Mouse (Mus musculus) MEL (cell line): ENCODE measurements around the gene Cers6. TPM values are rescaled to one million over a fixed set of nuclear protein-coding genes. Genes with fewer than 3 reads are reported as not detected.

Experiments
- DNase-seq: peaks from one replicate; pipeline ENCODE4 v3.0.0; 2011; ENCODE audit warnings: low read depth, low spot score
- H3K27ac ChIP-seq: 2 replicates; pipeline ENCODE4 v1.5.1; 2012; ENCODE audit warnings: low read depth, mild to moderate bottlenecking, control low read depth, low read length, moderate library complexity; ENCODE audit not compliant: control insufficient read depth
- H3K27me3 ChIP-seq, 2 experiments: fragments of 150-350 bp in 1 of 2; sonication (generic) in 1 of 2; 2 replicates each; pipeline ENCODE4 v1.6.1; 2012; ENCODE audit warnings: low read length in 2 of 2, mild to moderate bottlenecking in 2 of 2, improper control_type of control experiment in 1 of 2, moderate library complexity in 1 of 2; ENCODE audit not compliant: insufficient read depth in 2 of 2, control insufficient read depth in 1 of 2
- H3K36me3 ChIP-seq, 2 experiments: 2 replicates each; pipeline ENCODE4 v1.6.1; 2012 to 2014; ENCODE audit warnings: low read length in 2 of 2, improper control_type of control experiment in 1 of 2, inconsistent platforms in 1 of 2, mild to moderate bottlenecking in 1 of 2; ENCODE audit not compliant: insufficient read depth in 2 of 2, control insufficient read depth in 1 of 2
- H3K4me1 ChIP-seq, 2 experiments: fragments of 150-350 bp in 1 of 2; sonication (generic) in 1 of 2; 2 replicates each; pipeline ENCODE4 v1.6.1; 2012; ENCODE audit warnings: low read length in 2 of 2, improper control_type of control experiment in 1 of 2, mild to moderate bottlenecking in 1 of 2; ENCODE audit not compliant: insufficient read depth in 2 of 2, control insufficient read depth in 1 of 2
- H3K4me3 ChIP-seq, 2 experiments: fragments of 150-350 bp in 1 of 2; sonication (generic) in 1 of 2; 2 replicates each; pipeline ENCODE4 v1.5.1; 2012; ENCODE audit warnings: low read depth in 2 of 2, low read length in 2 of 2, mild to moderate bottlenecking in 2 of 2, moderate library complexity in 2 of 2, control low read depth in 1 of 2, improper control_type of control experiment in 1 of 2; ENCODE audit not compliant: control insufficient read depth in 1 of 2, insufficient read depth in 1 of 2
- H3K79me2 ChIP-seq: 2 replicates; pipeline ENCODE4 v1.6.1; 2012; ENCODE audit warnings: mild to moderate bottlenecking, low read length, moderate library complexity; ENCODE audit not compliant: control insufficient read depth, poor library complexity, insufficient read depth
- H3K9ac ChIP-seq: 2 replicates; pipeline ENCODE4 v1.6.1; 2012; ENCODE audit warnings: low read depth, mild to moderate bottlenecking, control low read depth, low read length, moderate library complexity; ENCODE audit not compliant: control insufficient read depth, poor library complexity, severe bottlenecking
- H3K9me3 ChIP-seq: fragments of 150-350 bp; sonication (generic); replicated peaks from 2 replicates; pipeline ENCODE4 v1.6.1; 2012; ENCODE audit warnings: mild to moderate bottlenecking, low read length, improper control_type of control experiment, moderate library complexity; ENCODE audit not compliant: insufficient read depth
- BHLHE40 ChIP-seq: IDR thresholded peaks from 2 replicates; pipeline ENCODE4 v1.6.1; 2012; ENCODE audit warnings: low read depth, mild to moderate bottlenecking, inconsistent platforms, low read length, improper control_type of control experiment, borderline replicate concordance
- CTCF ChIP-seq, 3 experiments: IDR thresholded peaks in 2 of 3; conservative IDR thresholded peaks in 1 of 3; 2 replicates each; pipeline ENCODE4 v1.5.1; 2011 to 2012; ENCODE audit warnings: low read length in 3 of 3, low read depth in 2 of 3, mild to moderate bottlenecking in 2 of 3, improper control_type of control experiment in 1 of 3, inconsistent platforms in 1 of 3, mixed read lengths in 1 of 3, moderate library complexity in 1 of 3; ENCODE audit not compliant: control insufficient read depth in 1 of 3, insufficient read depth in 1 of 3, poor library complexity in 1 of 3, severe bottlenecking in 1 of 3
- EP300 ChIP-seq, 2 experiments: IDR thresholded peaks; 2 replicates each; pipeline ENCODE4 v1.6.1; 2011; ENCODE audit warnings: improper control_type of control experiment in 2 of 2, low read length in 2 of 2, low read depth in 1 of 2, mild to moderate bottlenecking in 1 of 2
- ETS1 ChIP-seq: IDR thresholded peaks from 2 replicates; pipeline ENCODE4 v1.6.1; 2012; ENCODE audit warnings: low read depth, mild to moderate bottlenecking, inconsistent platforms, low read length, improper control_type of control experiment, moderate library complexity
- GATA1 ChIP-seq: IDR thresholded peaks from 2 replicates; pipeline ENCODE4 v1.6.1; 2011; ENCODE audit warnings: low read depth, low read length, improper control_type of control experiment
- HCFC1 ChIP-seq: IDR thresholded peaks from 2 replicates; pipeline ENCODE4 v1.6.1; 2012; ENCODE audit warnings: low read depth, mild to moderate bottlenecking, inconsistent platforms, low read length, improper control_type of control experiment, moderate library complexity
- JUND ChIP-seq: IDR thresholded peaks from 2 replicates; pipeline ENCODE4 v1.6.1; 2011; ENCODE audit warnings: low read depth, mild to moderate bottlenecking, improper control_type of control experiment, low read length
- KAT2A ChIP-seq: conservative IDR thresholded peaks from 2 replicates; pipeline ENCODE4 v1.6.1; 2012; ENCODE audit warnings: low read depth, low read length, improper control_type of control experiment, inconsistent platforms
- MAX ChIP-seq: IDR thresholded peaks from 2 replicates; pipeline ENCODE4 v1.6.1; 2011; ENCODE audit warnings: low read length, improper control_type of control experiment
- MAZ ChIP-seq: IDR thresholded peaks from 2 replicates; pipeline ENCODE4 v1.6.1; 2012; ENCODE audit warnings: low read depth, mild to moderate bottlenecking, inconsistent platforms, low read length, improper control_type of control experiment
- MEF2A ChIP-seq: IDR thresholded peaks from 2 replicates; pipeline ENCODE4 v1.6.1; 2014; ENCODE audit warnings: low read depth, mild to moderate bottlenecking, inconsistent platforms, low read length, improper control_type of control experiment; ENCODE audit not compliant: poor library complexity, insufficient replicate concordance, severe bottlenecking; ENCODE audit errors: extremely low read depth
- MYB ChIP-seq: IDR thresholded peaks from 2 replicates; pipeline ENCODE4 v1.6.1; 2011; ENCODE audit warnings: mild to moderate bottlenecking, low read depth, low read length, improper control_type of control experiment
- MYC ChIP-seq: IDR thresholded peaks from 2 replicates; pipeline ENCODE4 v1.6.1; 2011; ENCODE audit warnings: low read depth, mild to moderate bottlenecking, low read length, improper control_type of control experiment, moderate library complexity
- NELFE ChIP-seq: IDR thresholded peaks from 2 replicates; pipeline ENCODE4 v1.6.1; 2011; ENCODE audit warnings: low read depth, low read length, improper control_type of control experiment
- POLR2A ChIP-seq, 2 experiments: IDR thresholded peaks; 2 replicates each; pipeline ENCODE4 v1.6.1; 2011 to 2012; ENCODE audit warnings: low read length in 2 of 2, mild to moderate bottlenecking in 2 of 2, control low read depth in 1 of 2, improper control_type of control experiment in 1 of 2, low read depth in 1 of 2, moderate library complexity in 1 of 2; ENCODE audit not compliant: control insufficient read depth in 1 of 2, insufficient read depth in 1 of 2, poor library complexity in 1 of 2
- POLR2AphosphoS2 ChIP-seq: IDR thresholded peaks from 2 replicates; pipeline ENCODE4 v1.6.1; 2011; ENCODE audit warnings: low read length, improper control_type of control experiment
- RAD21 ChIP-seq: IDR thresholded peaks from 2 replicates; pipeline ENCODE4 v1.6.1; 2011; ENCODE audit warnings: mild to moderate bottlenecking, low read depth, low read length, improper control_type of control experiment
- RCOR1 ChIP-seq: IDR thresholded peaks from 2 replicates; pipeline ENCODE4 v1.6.1; 2012; ENCODE audit warnings: low read depth, mild to moderate bottlenecking, inconsistent platforms, low read length, improper control_type of control experiment
- SIN3A ChIP-seq: IDR thresholded peaks from 2 replicates; pipeline ENCODE4 v1.6.1; 2012; ENCODE audit warnings: low read length, improper control_type of control experiment, inconsistent platforms
- SMC3 ChIP-seq: IDR thresholded peaks from 2 replicates; pipeline ENCODE4 v1.6.1; 2011; ENCODE audit warnings: low read depth, low read length, improper control_type of control experiment
- TCF12 ChIP-seq: IDR thresholded peaks from 2 replicates; pipeline ENCODE4 v1.6.1; 2014; ENCODE audit warnings: low read depth, mild to moderate bottlenecking, inconsistent platforms, low read length, improper control_type of control experiment, moderate library complexity
- UBTF ChIP-seq: IDR thresholded peaks from 2 replicates; pipeline ENCODE4 v1.6.1; 2012; ENCODE audit warnings: low read depth, mild to moderate bottlenecking, inconsistent platforms, low read length, improper control_type of control experiment, moderate library complexity, borderline replicate concordance; ENCODE audit not compliant: insufficient read depth
- USF1 ChIP-seq: IDR thresholded peaks from 2 replicates; pipeline ENCODE4 v1.6.1; 2014; ENCODE audit warnings: low read depth, mild to moderate bottlenecking, inconsistent platforms, low read length, improper control_type of control experiment, moderate library complexity
- USF2 ChIP-seq, 2 experiments: IDR thresholded peaks; 2 replicates each; pipeline ENCODE4 v1.6.1; 2011 to 2012; ENCODE audit warnings: improper control_type of control experiment in 2 of 2, low read length in 2 of 2, borderline replicate concordance in 1 of 2, inconsistent platforms in 1 of 2, low read depth in 1 of 2, mild to moderate bottlenecking in 1 of 2; ENCODE audit not compliant: insufficient read depth in 1 of 2
- ZMIZ1 ChIP-seq: IDR thresholded peaks from 2 replicates; pipeline ENCODE4 v1.6.1; 2012; ENCODE audit warnings: low read depth, mild to moderate bottlenecking, inconsistent platforms, low read length, improper control_type of control experiment, moderate library complexity
- polyA plus RNA-seq, 2 experiments: library from polyadenylated mRNA; stranded (reverse) in 1 of 2; unstranded in 1 of 2; fragments of >175 nt in 1 of 2; fragments of >200 nt in 1 of 2; gene quantifications; 2 replicates each; pipeline versions ENCODE4 v1.2.1 to v1.2.4; 2012; ENCODE audit warnings: low replicate concordance in 2 of 2, low read depth in 1 of 2; ENCODE audit not compliant: insufficient read length in 2 of 2, insufficient read depth in 1 of 2, missing spikeins in 1 of 2
- total RNA-seq: library from RNA; depleted of rRNA; stranded (reverse); fragments of 300-350 nt; gene quantifications from 2 replicates; pipeline ENCODE4 v1.2.3, GENCODE M21; 2012

The Cers6 gene
- total and polyA plus RNA-seq, 3 experiments, result not detected

DNA sequence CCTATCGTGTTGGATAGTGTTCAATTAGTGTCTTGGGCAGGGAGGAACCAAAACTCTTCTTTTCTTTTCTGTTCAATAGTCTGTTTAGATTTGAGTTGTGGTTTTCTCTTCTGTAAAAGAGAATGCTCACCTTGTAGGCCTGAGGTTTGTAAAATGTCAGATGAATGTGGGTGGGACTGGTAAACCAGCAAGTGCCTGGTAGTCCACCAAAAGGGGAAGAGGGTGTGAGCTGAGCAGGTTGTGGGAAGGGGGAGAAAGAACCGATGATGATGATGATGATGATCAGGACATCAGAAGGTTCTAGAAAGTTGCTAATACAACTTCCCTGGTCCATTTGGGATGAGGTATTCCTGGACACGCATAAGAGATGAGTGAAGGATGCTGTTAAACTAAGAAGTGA is 55.1 kb downstream of the Cers6 start:
- no peaks in the 10 kb centered on the region for H3K79me2 ChIP-seq
- H3K27ac ChIP-seq, result no peak overlapping the region
- DNase-seq, result no peak
- H3K4me3 ChIP-seq, result no peak overlapping the region
- TF ChIP-seq NELFE, result no peak
- no peak for TF ChIP-seq POLR2AphosphoS2
- no peak for TF ChIP-seq MEF2A
- no peak for TF ChIP-seq RCOR1
- no peak for TF ChIP-seq KAT2A
- no peak for TF ChIP-seq MAZ
- no peak for TF ChIP-seq ETS1
- TF ChIP-seq ZMIZ1, result no peak
- TF ChIP-seq GATA1, result no peak
- TF ChIP-seq USF1, result no peak
- TF ChIP-seq EP300 (IDR thresholded peaks at IDR 0.05; ENCODE audit: low read depth in 1 of 2, low read length in 2 of 2), result no peak
- TF ChIP-seq MAX, result no peak
- TF ChIP-seq TCF12, result no peak
- TF ChIP-seq BHLHE40, result no peak
- TF ChIP-seq UBTF, result no peak
- TF ChIP-seq HCFC1, result no peak
- TF ChIP-seq USF2 (IDR thresholded peaks at IDR 0.05; ENCODE audit: borderline replicate concordance in 1 of 2, insufficient read depth in 1 of 2, low read depth in 1 of 2, low read length in 2 of 2), result no peak
- no peak for TF ChIP-seq RAD21
- no peak overlapping the region for H3K9ac ChIP-seq
- H3K9me3 ChIP-seq, result no peaks in the 10 kb centered on the region
- H3K27me3 ChIP-seq, result no peaks in the 10 kb centered on the region
- no peaks in the 10 kb centered on the region for H3K36me3 ChIP-seq
- no peaks in the 10 kb centered on the region for H3K4me1 ChIP-seq

DNA sequence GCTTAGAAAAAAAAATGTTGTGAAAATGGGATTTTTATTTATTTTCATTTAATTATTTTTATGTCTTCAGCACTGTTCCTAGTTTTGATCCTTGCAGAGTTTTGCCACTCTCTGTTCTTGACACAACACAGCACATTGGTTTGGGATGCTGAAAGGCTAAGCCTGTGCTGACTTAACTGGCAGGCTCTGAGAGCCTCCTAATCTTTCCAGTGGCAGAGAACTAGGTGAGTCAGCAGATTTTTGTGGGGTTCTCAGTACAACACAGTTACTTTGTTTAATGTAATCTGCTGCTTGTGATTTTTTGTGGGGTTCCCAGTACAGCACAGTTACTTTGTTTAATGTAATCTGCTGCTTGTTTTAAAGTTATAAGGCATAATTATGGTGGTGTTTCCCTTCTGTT is 55.8 kb downstream of the Cers6 start:
- no peaks in the 10 kb centered on the region for H3K9me3 ChIP-seq
- no peak overlapping the region for H3K27ac ChIP-seq
- H3K9ac ChIP-seq, result no peak overlapping the region
- H3K27me3 ChIP-seq, result no peaks in the 10 kb centered on the region
- TF ChIP-seq CTCF (IDR thresholded peaks at IDR 0.05 in 2 of 3, conservative IDR thresholded peaks at IDR 0.05 in 1 of 3; ENCODE audit: control insufficient read depth in 1 of 3, insufficient read depth in 1 of 3, low read depth in 2 of 3, low read length in 3 of 3, poor library complexity in 1 of 3, severe bottlenecking in 1 of 3) (no peak), UBTF (no peak), POLR2A (IDR thresholded peaks at IDR 0.05; ENCODE audit: control insufficient read depth in 1 of 2, insufficient read depth in 1 of 2, low read depth in 1 of 2, low read length in 2 of 2, poor library complexity in 1 of 2) (no peak), MAX (no peak), MYB (no peak), MAZ (no peak), MYC (no peak), JUND (no peak), SIN3A (no peak), RCOR1 (no peak), SMC3 (no peak)
- H3K4me1 ChIP-seq, result no peaks in the 10 kb centered on the region
- no peaks in the 10 kb centered on the region for H3K79me2 ChIP-seq
- no peaks in the 10 kb centered on the region for H3K36me3 ChIP-seq
- no peak for DNase-seq
- H3K4me3 ChIP-seq, result no peak overlapping the region
